In genomic region chr9:77488611-77489010, GRCm38 (mm10) we compare ENCODE assay signal across 22 mouse cellular contexts. TPM values are rescaled to one million over a fixed set of nuclear protein-coding genes. Genes with fewer than 3 reads are reported as not detected.
DNase-seq lines count a peak whose midpoint lies in the region; TF ChIP-seq lines count a peak whose summit lies in the region.
"Had no signal": no experiment of that assay in that cellular context is flagged by ENCODE, and none has a peak within 500 bp of the region (broad histone marks: within the 10 kb centered on the region; RNA-seq: fewer than 3 reads in every experiment).

No protein-coding gene starts in this region.

- no peak for TF ChIP-seq CTCF in gastrocnemius, adult 2 months (IDR thresholded peaks at IDR 0.05)
- no peak for TF ChIP-seq CTCF in thymus, adult 2 months (IDR thresholded peaks at IDR 0.05; ENCODE audit: borderline replicate concordance, control insufficient read depth, extremely low read depth, insufficient read depth, low read length, poor library complexity)

- TF ChIP-seq POLR2A in thymus, adult 2 months (IDR thresholded peaks at IDR 0.05; ENCODE audit: control insufficient read depth, extremely low read depth, insufficient read depth, low read length, poor library complexity) = no peak

- intact Hi-C loops in gastrocnemius, adult 2 months (cut with DNase I) = no loop called here

- H3K27ac ChIP-seq in gastrocnemius, adult 2 months = peak overlapping the region; percentile 8; the same call in 1 of the 2 replicates
- no peak overlapping the region for H3K27ac ChIP-seq in thymus, adult 2 months (ENCODE audit: control insufficient read depth, insufficient read depth, low read length)
- H3K27ac ChIP-seq: embryonic facial prominence, embryonic 10.5 days; embryonic facial prominence, embryonic 12.5 days; forebrain, embryonic 12.5 days had no signal

- peaks cover 10% of the 10 kb centered on the region; the same call in 1 of the 2 replicates for H3K4me1 ChIP-seq in thymus, adult 2 months (replicated peaks; ENCODE audit: control insufficient read depth, insufficient read depth, low read length)
- H3K4me1 ChIP-seq: forebrain, embryonic 12.5 days had no signal

- no peak overlapping the region for H3K4me3 ChIP-seq in gastrocnemius, adult 2 months
- H3K4me3 ChIP-seq in thymus, adult 2 months (ENCODE audit: control insufficient read depth, insufficient read depth, low read length) = no peak overlapping the region
- H3K4me3 ChIP-seq: embryonic facial prominence, embryonic 10.5 days; embryonic facial prominence, embryonic 12.5 days; forebrain, embryonic 12.5 days had no signal

- no peak for DNase-seq in gastrocnemius, adult 2 months
- DNase-seq in gastrocnemius, adult 8-10 months (ENCODE audit: low spot score in 2 of 2) = no peak
- peak; percentile 2 for DNase-seq in thymus, postnatal 14 days
- DNase-seq in thymus, adult 2 months = no peak
- peak; percentile 29 for DNase-seq in ZHBTc4 (ENCODE audit: low read depth, low spot score)
- no peak for DNase-seq in embryo, embryonic 10 days (ENCODE audit: low spot score)
- no peak for DNase-seq in urinary bladder, postnatal 14 days (ENCODE audit: low spot score)
- DNase-seq: adrenal gland, adult 2 months; adrenal gland, postnatal 10 days; adrenal gland, postnatal 25 days; cerebellum, adult 11 months; cerebellum, adult 18-20 months; cerebellum, adult 8-10 months; cerebellum, adult 9-11 months; cerebellum, postnatal 14 days; cerebellum, postnatal 36 days; forebrain, postnatal 0 days had no signal

- WGBS in thymus, adult 2 months = 98% methylated on average over 11 of the region's 11 CpGs

- H3K36me3 ChIP-seq in thymus, adult 2 months (ENCODE audit: control insufficient read depth, insufficient read depth, low read length) = no peaks in the 10 kb centered on the region
- H3K36me3 ChIP-seq: embryonic facial prominence, embryonic 10.5 days; embryonic facial prominence, embryonic 12.5 days; forebrain, embryonic 12.5 days; G1E had no signal

- no peaks in the 10 kb centered on the region for H3K27me3 ChIP-seq in thymus, adult 2 months (ENCODE audit: control insufficient read depth, insufficient read depth, low read length)
- H3K27me3 ChIP-seq: embryonic facial prominence, embryonic 12.5 days; forebrain, embryonic 12.5 days; Patski had no signal

RNA-seq across cellular contexts. Expression of gene Lrrc1, which starts 56.1 kb away (rescaled TPM):
- total RNA-seq in gastrocnemius, adult 2 months (2021) = under 1 TPM; 0.71 to 0.84 TPM
- 1 to 10 TPM in 2 of 4 experiments, under 1 TPM in 2; 0.58 to 1.7 (median 0.93) TPM for total RNA-seq in gastrocnemius, adult 8-10 months (2022)
- 51.3 and 76.0 TPM in 2 replicates for polyA plus RNA-seq in thymus, adult 2 months (2012; rRNA removed)
- polyA plus RNA-seq: G1E had no signal

Comparison
In these comparisons a context has a peak if more than half of its experiments do, and no peak if none do; other contexts are left out.
1. DNase-seq: peak in thymus, postnatal 14 days (single experiment) and ZHBTc4 (single experiment); none in gastrocnemius, adult 2 months (single experiment), gastrocnemius, adult 8-10 months (0 of 2), thymus, adult 2 months (single experiment), embryo, embryonic 10 days (single experiment) and urinary bladder, postnatal 14 days (single experiment).